8 mouse cellular contexts compared by ENCODE assay signal in genomic region chr10:68276350-68276975, GRCm38 (mm10). TPM values are rescaled to one million over a fixed set of nuclear protein-coding genes. Genes with fewer than 3 reads are reported as not detected.
A peak's percentile ranks its signal among the peaks of the same experiment; 100 is the strongest.
DNase-seq lines count a peak whose midpoint lies in the region; ATAC-seq and TF ChIP-seq lines count a peak whose summit lies in the region.

No protein-coding gene starts in this region.

- peak; percentile 60 for ATAC-seq in forebrain, embryonic 16.5 days
- peak; percentile 73 for ATAC-seq in lung, embryonic 15.5 days (ENCODE audit: borderline replicate concordance, extremely low read depth, low FRiP score, low TSS enrichment)

- no peaks in the 10 kb centered on the region for H3K9me3 ChIP-seq in ES-E14 (ENCODE audit: control insufficient read depth, insufficient read depth, low read depth, low read length)
- H3K9me3 ChIP-seq in forebrain, embryonic 16.5 days (ENCODE audit: control insufficient read depth, low read length) = no peaks in the 10 kb centered on the region
- no peaks in the 10 kb centered on the region for H3K9me3 ChIP-seq in lung, embryonic 15.5 days

- H3K27me3 ChIP-seq in forebrain, embryonic 16.5 days (replicated peaks; ENCODE audit: control insufficient read depth, insufficient read depth, low read length) = no peaks in the 10 kb centered on the region
- no peaks in the 10 kb centered on the region for H3K27me3 ChIP-seq in lung, embryonic 15.5 days

- intact Hi-C loops in heart, postnatal 36 days (cut with DNase I) = loop anchor here (2.0 to 10.0 kb wide), 3 partner anchors 38 to 732 kb away; partner anchors contain the start of gene Ado

- peak; percentile 88 for DNase-seq in ES-E14 (ENCODE audit: low read depth, low spot score)
- DNase-seq in cerebellum, adult 11 months = peak; percentile 69
- peak; percentile 75 to 87 for DNase-seq in heart, postnatal 36 days
- peak; percentile 61 to 71 for DNase-seq in layer of hippocampus, adult 2 months (ENCODE audit: low spot score in 2 of 2)
- peak; percentile 66 to 73 for DNase-seq in thymus, postnatal 10 days (ENCODE audit: low spot score in 2 of 2)

- TF ChIP-seq POLR2A in olfactory bulb, adult 2 months (IDR thresholded peaks at IDR 0.05; ENCODE audit: insufficient read depth, low read depth, low read length) = no peak

- H3K27ac ChIP-seq in ES-E14 (ENCODE audit: insufficient read depth, low read depth, low read length, poor library complexity, severe bottlenecking) = no peak overlapping the region
- peak overlapping the region; percentile 73 for H3K27ac ChIP-seq in forebrain, embryonic 16.5 days (ENCODE audit: low read length)
- H3K27ac ChIP-seq in layer of hippocampus, adult 2 months = peak overlapping the region; percentile 98
- H3K27ac ChIP-seq in lung, embryonic 15.5 days = peak overlapping the region; percentile 94
- H3K27ac ChIP-seq in olfactory bulb, adult 2 months (ENCODE audit: insufficient read depth, low read depth, low read length) = peak overlapping the region; percentile 73

- no peak for TF ChIP-seq CTCF in layer of hippocampus, adult 2 months (conservative IDR thresholded peaks at IDR 0.05)
- TF ChIP-seq CTCF in olfactory bulb, adult 2 months (IDR thresholded peaks at IDR 0.05; ENCODE audit: insufficient read depth, low read depth, low read length) = no peak

- peak overlapping the region; percentile 62 for H3K4me3 ChIP-seq in ES-E14 (ENCODE audit: insufficient read depth in 1 of 2, low read depth in 1 of 2, low read length in 2 of 2, poor library complexity in 1 of 2, severe bottlenecking in 1 of 2)
- peak overlapping the region; percentile 74 for H3K4me3 ChIP-seq in forebrain, embryonic 16.5 days (replicated peaks; ENCODE audit: low read length)
- peak overlapping the region; percentile 60 for H3K4me3 ChIP-seq in layer of hippocampus, adult 2 months
- H3K4me3 ChIP-seq in lung, embryonic 15.5 days = peak overlapping the region; percentile 75
- peak overlapping the region; percentile 51 for H3K4me3 ChIP-seq in olfactory bulb, adult 2 months (ENCODE audit: insufficient read depth, low read depth, low read length)

- no peaks in the 10 kb centered on the region for H3K36me3 ChIP-seq in ES-E14 (ENCODE audit: control insufficient read depth, insufficient read depth, low read length, poor library complexity, severe bottlenecking)
- no peaks in the 10 kb centered on the region for H3K36me3 ChIP-seq in forebrain, embryonic 16.5 days (ENCODE audit: control insufficient read depth, insufficient read depth)
- H3K36me3 ChIP-seq in lung, embryonic 15.5 days = 0 out of 2 replicates have a peak, but pooled peaks cover 7% of the 10 kb centered on the region

- 0% methylated on average over 29 of the region's 29 CpGs for WGBS in forebrain, embryonic 16.5 days
- WGBS in lung, embryonic 15.5 days = under 1% methylated on average over 29 of the region's 29 CpGs
- 1% methylated on average over 29 of the region's 29 CpGs for WGBS in olfactory bulb, adult 2 months

- in situ Hi-C loops in ES-E14 (cut with MboI; ENCODE audit: low sequenced_read_pairs in 2 of 2, unreplicated experiment in 2 of 2) = no loop called here

- H3K4me1 ChIP-seq in ES-E14 (ENCODE audit: control insufficient read depth in 2 of 2, insufficient read depth in 2 of 2, low read length in 2 of 2, poor library complexity in 1 of 2) = peaks cover 0 to 4% of the 10 kb centered on the region in 2 experiments; a peak in 2 of 4 replicates
- peaks cover 16% of the 10 kb centered on the region for H3K4me1 ChIP-seq in forebrain, embryonic 16.5 days (replicated peaks; ENCODE audit: control insufficient read depth, insufficient read depth, low read length)
- H3K4me1 ChIP-seq in lung, embryonic 15.5 days = peaks cover 22% of the 10 kb centered on the region
- H3K4me1 ChIP-seq in olfactory bulb, adult 2 months (ENCODE audit: control insufficient read depth, insufficient read depth, low read length) = peaks cover 5% of the 10 kb centered on the region; the same call in 1 of the 2 replicates

- H3K4me2 ChIP-seq in forebrain, embryonic 16.5 days (ENCODE audit: low read length) = peak overlapping the region; percentile 97
- H3K4me2 ChIP-seq in lung, embryonic 15.5 days = peak overlapping the region; percentile 83

- peak overlapping the region; percentile 47 for H3K9ac ChIP-seq in ES-E14 (ENCODE audit: insufficient read depth, low read depth, low read length, poor library complexity, severe bottlenecking)
- H3K9ac ChIP-seq in forebrain, embryonic 16.5 days (replicated peaks; ENCODE audit: low read depth, low read length) = peak overlapping the region; percentile 80
- peak overlapping the region; percentile 78 for H3K9ac ChIP-seq in lung, embryonic 15.5 days

TF ChIP-seq in ES-E14, 5 proteins besides CTCF, POLR2A, EP300 and RAD21:
- peak; percentile 73 for TF ChIP-seq CHD2 (IDR thresholded peaks at IDR 0.05; ENCODE audit: low read depth, low read length)
- no peak for TF ChIP-seq HCFC1 (IDR thresholded peaks at IDR 0.05; ENCODE audit: borderline replicate concordance, insufficient read depth, low read length)
TF ChIP-seq in ES-E14: peak in this region for 1.

RNA-seq across cellular contexts. Expression of gene Arid5b, which starts 2.1 kb away (rescaled TPM):
- total RNA-seq in ES-E14 (2012; rRNA removed) = 24.6 and 26.2 TPM in 2 replicates
- polyA plus RNA-seq in forebrain, embryonic 16.5 days (2015; fragmentation: Nextera tagmentation; extraction: Ambion mirVana) = 14.4 and 14.7 TPM in 2 replicates
- 10 to 100 TPM; 23.2 to 33.8 TPM for total RNA-seq in heart, postnatal 36 days (2021)
- 10 to 100 TPM; 25.5 to 27.2 TPM for total RNA-seq in layer of hippocampus, adult 2 months (2021)
- 36.7 and 39.1 TPM in 2 replicates for polyA plus RNA-seq in lung, embryonic 15.5 days (2015; fragmentation: Nextera tagmentation; extraction: Ambion mirVana)
- not detected in 2 replicates for polyA plus RNA-seq in olfactory bulb, adult 2 months (2012; ENCODE audit: insufficient read depth, insufficient read length, low replicate concordance, missing spikeins)
